Mouse (Mus musculus): ENCODE results near the gene Olfr1212. TPM values are rescaled to one million over a fixed set of nuclear protein-coding genes. Genes with fewer than 3 reads are reported as not detected.

Gene Olfr1212
- polyA plus RNA-seq (2016; fragmentation: Nextera tagmentation; extraction: Ambion mirVana), result not detected in 2 replicates

- Histone ChIP-seq H3K9ac (no peak within 1 kb of the TSS), H3K4me1 (no peaks in the 10 kb centered on the region), H3K27me3 (no peaks in the 10 kb centered on the region), H3K4me3 (replicated peaks) (no peak within 1 kb of the TSS), H3K4me2 (no peak within 1 kb of the TSS), H3K36me3 (replicated peaks) (no peaks in the 10 kb centered on the region), H3K9me3 (no peaks in the 10 kb centered on the region), H3K27ac (no peak within 1 kb of the TSS)
- ATAC-seq (ENCODE audit: low FRiP score), result no peak
Observed at GRCm38 (mm10) chr2:88953669-88954068, at the start of gene Olfr1212. Gene Olfr1212, plus strand, starts transcription at chr2:88953969.

DNA sequence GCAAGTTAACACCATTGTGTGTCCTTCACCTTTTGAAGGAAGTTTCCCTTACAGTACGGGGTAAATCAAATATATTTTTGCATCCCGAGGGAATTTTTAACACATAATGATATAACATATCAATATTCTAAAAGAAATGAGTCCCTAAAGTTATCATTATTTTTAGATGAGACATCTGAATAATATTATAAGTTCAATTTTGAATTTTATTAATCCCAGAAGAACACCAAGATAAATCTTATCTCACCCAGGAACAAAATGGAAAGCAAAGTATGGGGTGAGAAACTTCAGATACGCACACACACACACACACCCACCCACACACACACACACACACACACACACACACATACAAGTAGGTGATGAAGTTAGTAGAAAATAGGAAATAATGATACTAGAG is 38.7 kb upstream of the Olfr1212 start, which contains the start of gene Olfr1209:
Gene Olfr1209, minus strand, starts transcription at position 101 of the 400 bp plus-strand sequence.
- Histone ChIP-seq H3K4me3 (replicated peaks) (no peak within 1 kb of the TSS), H3K27ac (no peak within 1 kb of the TSS), H3K4me1 (no peaks in the 10 kb centered on the region), H3K9ac (no peak within 1 kb of the TSS), H3K4me2 (no peak within 1 kb of the TSS), H3K36me3 (replicated peaks) (no peaks in the 10 kb centered on the region), H3K9me3 (no peaks in the 10 kb centered on the region), H3K27me3 (no peaks in the 10 kb centered on the region)
- ATAC-seq (ENCODE audit: low FRiP score), result no peak
- WGBS, result 81% methylated on average over 3 of the region's 3 CpGs

DNA sequence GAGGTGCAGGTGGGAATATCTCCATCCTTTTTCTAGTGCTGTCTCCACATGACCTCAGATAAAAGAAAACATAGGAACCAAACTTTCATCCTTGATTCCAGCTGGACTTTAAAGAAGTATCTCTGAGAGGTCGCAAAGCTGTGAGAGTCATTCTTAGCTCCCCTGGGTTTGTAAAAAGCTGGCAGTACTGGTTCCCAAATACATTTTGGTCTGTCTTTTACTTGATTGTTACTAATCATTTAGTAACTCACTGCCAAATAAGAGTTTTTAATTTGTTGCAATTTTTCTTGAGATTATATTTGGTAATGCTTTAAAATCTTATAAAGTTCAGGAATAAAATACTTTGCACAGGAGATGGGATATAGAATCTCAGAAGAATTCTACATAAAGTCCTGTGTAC is 15.8 kb upstream of the Olfr1212 start, which contains the start of gene Olfr1211:
Gene Olfr1211, minus strand, starts transcription at position 101 of the 400 bp plus-strand sequence.
- no peak within 1 kb of the TSS for H3K27ac ChIP-seq
- WGBS, result 90% methylated on average over 1 of the region's 1 CpGs
- no peaks in the 10 kb centered on the region for H3K9me3 ChIP-seq
- no peaks in the 10 kb centered on the region for H3K4me1 ChIP-seq
- no peaks in the 10 kb centered on the region for H3K27me3 ChIP-seq
- no peaks in the 10 kb centered on the region for H3K36me3 ChIP-seq (replicated peaks)
- no peak within 1 kb of the TSS for H3K4me2 ChIP-seq
- no peak within 1 kb of the TSS for H3K9ac ChIP-seq
- no peak for ATAC-seq (ENCODE audit: low FRiP score)
- H3K4me3 ChIP-seq (replicated peaks), result no peak within 1 kb of the TSS

- Histone ChIP-seq H3K4me3 (replicated peaks) (no peak within 1 kb of the TSS), H3K4me2 (no peak within 1 kb of the TSS), H3K27me3 (no peaks in the 10 kb centered on the region), H3K27ac (no peak within 1 kb of the TSS), H3K36me3 (replicated peaks) (no peaks in the 10 kb centered on the region), H3K9ac (no peak within 1 kb of the TSS), H3K9me3 (no peaks in the 10 kb centered on the region), H3K4me1 (no peaks in the 10 kb centered on the region)
- no peak for ATAC-seq (ENCODE audit: low FRiP score)
- WGBS, result 90% methylated on average over 1 of the region's 1 CpGs
Observed at GRCm38 (mm10) chr2:88980181-88980580, 26.4 kb downstream of the Olfr1212 start, which contains the start of gene Gm13762. Gene Gm13762, minus strand, starts transcription at chr2:88980281.

DNA sequence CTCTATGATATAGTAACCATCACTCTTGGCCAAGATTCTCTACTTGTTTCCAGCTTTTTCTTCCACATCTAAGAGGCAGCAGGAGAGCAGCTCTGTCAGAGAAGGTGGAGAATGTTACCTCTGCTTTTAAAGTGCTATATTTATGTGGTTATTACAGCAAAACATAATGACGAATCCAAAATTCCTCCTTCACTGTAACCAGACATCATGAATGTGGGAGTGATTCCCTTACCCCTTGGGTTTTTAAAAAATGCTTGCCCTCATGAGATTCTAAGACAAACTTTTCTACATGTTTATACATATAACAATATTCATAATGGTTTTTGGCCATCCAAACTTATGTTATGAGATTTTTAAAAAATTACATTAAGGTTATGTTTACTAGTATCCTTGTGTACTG is 38.8 kb downstream of the Olfr1212 start, which contains the start of gene Olfr1214:
Gene Olfr1214, minus strand, starts transcription at position 101 of the 400 bp plus-strand sequence.
- Histone ChIP-seq H3K9ac (no peak within 1 kb of the TSS), H3K4me1 (no peaks in the 10 kb centered on the region), H3K36me3 (replicated peaks) (no peaks in the 10 kb centered on the region), H3K27ac (no peak within 1 kb of the TSS), H3K9me3 (no peaks in the 10 kb centered on the region), H3K27me3 (no peaks in the 10 kb centered on the region), H3K4me3 (replicated peaks) (no peak within 1 kb of the TSS), H3K4me2 (no peak within 1 kb of the TSS)
- no peak for ATAC-seq (ENCODE audit: low FRiP score)
- 88% methylated on average over 1 of the region's 1 CpGs for WGBS

GRCm38 (mm10) chr2:89006873-89007272 is 53.1 kb downstream of the Olfr1212 start, which contains the start of gene Olfr1215:
Gene Olfr1215, minus strand, starts transcription at chr2:89006973.
- whole genome bisulfite sequencing, result 77% methylated on average over 2 of the region's 2 CpGs
- Histone ChIP-seq H3K9ac (no peak within 1 kb of the TSS), H3K4me2 (no peak within 1 kb of the TSS), H3K27me3 (no peaks in the 10 kb centered on the region), H3K27ac (no peak within 1 kb of the TSS), H3K9me3 (no peaks in the 10 kb centered on the region), H3K4me3 (replicated peaks) (no peak within 1 kb of the TSS), H3K4me1 (no peaks in the 10 kb centered on the region), H3K36me3 (replicated peaks) (no peaks in the 10 kb centered on the region)
- no peak for ATAC-seq (ENCODE audit: low FRiP score)

Other genes with a start within 250 kb of the Olfr1212 start
- gene Olfr1196, start 249.4 kb upstream of the Olfr1212 start, polyA plus RNA-seq (2016; fragmentation: Nextera tagmentation; extraction: Ambion mirVana), result not detected in 2 replicates
- not detected in 2 replicates for gene Olfr1197, start 221.6 kb upstream of the Olfr1212 start, polyA plus RNA-seq (2016; fragmentation: Nextera tagmentation; extraction: Ambion mirVana)
- not detected in 2 replicates for gene Olfr1198, start 202.6 kb upstream of the Olfr1212 start, polyA plus RNA-seq (2016; fragmentation: Nextera tagmentation; extraction: Ambion mirVana)
- not detected in 2 replicates for gene Olfr1199, start 193.5 kb upstream of the Olfr1212 start, polyA plus RNA-seq (2016; fragmentation: Nextera tagmentation; extraction: Ambion mirVana)
- not detected in 2 replicates for gene Olfr1200, start 183.5 kb upstream of the Olfr1212 start, polyA plus RNA-seq (2016; fragmentation: Nextera tagmentation; extraction: Ambion mirVana)
- not detected in 2 replicates for gene Olfr1201, start 160.9 kb upstream of the Olfr1212 start, polyA plus RNA-seq (2016; fragmentation: Nextera tagmentation; extraction: Ambion mirVana)
- not detected in 2 replicates for gene Olfr1202, start 139.5 kb upstream of the Olfr1212 start, polyA plus RNA-seq (2016; fragmentation: Nextera tagmentation; extraction: Ambion mirVana)
- gene Olfr1205, start 124.2 kb upstream of the Olfr1212 start, polyA plus RNA-seq (2016; fragmentation: Nextera tagmentation; extraction: Ambion mirVana), result not detected in 2 replicates
- not detected in 2 replicates for gene Olfr1204, start 104.7 kb upstream of the Olfr1212 start, polyA plus RNA-seq (2016; fragmentation: Nextera tagmentation; extraction: Ambion mirVana)
- gene Olfr1206, start 90.7 kb upstream of the Olfr1212 start, polyA plus RNA-seq (2016; fragmentation: Nextera tagmentation; extraction: Ambion mirVana), result not detected in 2 replicates
- gene Olfr1208, start 51.7 kb upstream of the Olfr1212 start, polyA plus RNA-seq (2016; fragmentation: Nextera tagmentation; extraction: Ambion mirVana), result not detected in 2 replicates
- gene Olfr1209, start 38.8 kb upstream of the Olfr1212 start, polyA plus RNA-seq (2016; fragmentation: Nextera tagmentation; extraction: Ambion mirVana), result not detected in 2 replicates
- gene Olfr1211, start 15.9 kb upstream of the Olfr1212 start, polyA plus RNA-seq (2016; fragmentation: Nextera tagmentation; extraction: Ambion mirVana), result not detected in 2 replicates
- gene Gm13762, start 26.3 kb downstream of the Olfr1212 start, polyA plus RNA-seq (2016; fragmentation: Nextera tagmentation; extraction: Ambion mirVana), result not detected in 2 replicates
- gene Olfr1214, start 38.7 kb downstream of the Olfr1212 start, polyA plus RNA-seq (2016; fragmentation: Nextera tagmentation; extraction: Ambion mirVana), result not detected in 2 replicates
- not detected in 2 replicates for gene Olfr1215, start 53.0 kb downstream of the Olfr1212 start, polyA plus RNA-seq (2016; fragmentation: Nextera tagmentation; extraction: Ambion mirVana)
- gene Olfr1216, start 64.4 kb downstream of the Olfr1212 start, polyA plus RNA-seq (2016; fragmentation: Nextera tagmentation; extraction: Ambion mirVana), result not detected in 2 replicates
- gene Olfr1217, start 78.1 kb downstream of the Olfr1212 start, polyA plus RNA-seq (2016; fragmentation: Nextera tagmentation; extraction: Ambion mirVana), result not detected in 2 replicates
- gene Olfr1218, start 107.2 kb downstream of the Olfr1212 start, polyA plus RNA-seq (2016; fragmentation: Nextera tagmentation; extraction: Ambion mirVana), result not detected in 2 replicates
- gene Olfr1219, start 129.5 kb downstream of the Olfr1212 start, polyA plus RNA-seq (2016; fragmentation: Nextera tagmentation; extraction: Ambion mirVana), result not detected in 2 replicates
- gene Olfr1220, start 152.9 kb downstream of the Olfr1212 start, polyA plus RNA-seq (2016; fragmentation: Nextera tagmentation; extraction: Ambion mirVana), result not detected in 2 replicates
- not detected in 2 replicates for gene Olfr1221, start 163.3 kb downstream of the Olfr1212 start, polyA plus RNA-seq (2016; fragmentation: Nextera tagmentation; extraction: Ambion mirVana)
- gene Olfr1222, start 179.1 kb downstream of the Olfr1212 start, polyA plus RNA-seq (2016; fragmentation: Nextera tagmentation; extraction: Ambion mirVana), result not detected in 2 replicates
- not detected in 2 replicates for gene Olfr1223, start 197.6 kb downstream of the Olfr1212 start, polyA plus RNA-seq (2016; fragmentation: Nextera tagmentation; extraction: Ambion mirVana)
- not detected in 2 replicates for gene Olfr1224-ps1, start 210.1 kb downstream of the Olfr1212 start, polyA plus RNA-seq (2016; fragmentation: Nextera tagmentation; extraction: Ambion mirVana)
- gene Olfr1225, start 220.7 kb downstream of the Olfr1212 start, polyA plus RNA-seq (2016; fragmentation: Nextera tagmentation; extraction: Ambion mirVana), result not detected in 2 replicates
- gene Olfr1226, start 246.1 kb downstream of the Olfr1212 start, polyA plus RNA-seq (2016; fragmentation: Nextera tagmentation; extraction: Ambion mirVana), result not detected in 2 replicates

All from forebrain, embryonic 12.5 days (tissue).